Mouse (Mus musculus): Measurements from ENCODE around the gene Eif3i. TPM values are rescaled to one million over a fixed set of nuclear protein-coding genes. Genes with fewer than 3 reads are reported as not detected.
"Not testable (repeated sequence)": the region's sequence is repeated elsewhere in the genome, so short reads cannot be mapped to it uniquely, and the experiment has no call there.

Eif3i gene
- polyA plus RNA-seq, 1 experiment from 2014 or later = 322 TPM

DNA sequence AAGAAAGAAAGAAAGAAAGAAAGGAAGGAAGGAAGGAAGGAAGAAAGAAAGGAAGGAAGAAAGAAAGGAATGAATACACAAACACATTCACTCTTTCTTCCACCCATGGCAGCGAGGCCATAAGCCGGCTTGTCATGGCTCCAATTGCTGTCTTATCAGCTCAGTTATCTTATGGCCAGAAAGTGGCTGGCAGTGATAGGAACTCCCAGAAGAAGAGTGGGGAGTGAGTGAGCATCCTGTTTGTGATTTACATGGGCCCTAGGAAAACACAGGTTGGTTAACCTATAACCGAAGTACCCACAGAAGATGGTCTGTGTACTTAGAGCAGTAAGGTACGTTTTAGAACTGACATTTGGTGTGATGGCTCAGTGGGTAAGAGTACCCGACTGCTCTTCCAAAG lies 39.3 kb downstream of the Eif3i start:
- Histone ChIP-seq H3K36me3 (no peaks in the 10 kb centered on the region), H3K27me3 (ENCODE audit: low read depth, poor library complexity, severe bottlenecking) (no peaks in the 10 kb centered on the region), H3K27ac (no peak overlapping the region), H3K4me1 (peaks cover 31% of the 10 kb centered on the region), H3K4me3 (no peak overlapping the region), H3K9me3 (replicated peaks) (no peaks in the 10 kb centered on the region)
- DNase-seq (ENCODE audit: low spot score) = no peak
- 89% methylated on average over 5 of the region's 5 CpGs for WGBS

- no peaks in the 10 kb centered on the region for H3K36me3 ChIP-seq
- WGBS = 86% methylated on average over 12 of the region's 12 CpGs
Observed at GRCm38 (mm10) chr4:129558321-129558955, 42.0 kb downstream of the Eif3i start.

GRCm38 (mm10) chr4:129557256-129557808 lies 43.1 kb downstream of the Eif3i start:
- H3K27ac ChIP-seq = peak overlapping the region; percentile 88
- peak overlapping the region; percentile 65; the same call in 1 of the 2 replicates for H3K4me3 ChIP-seq
- DNase-seq (ENCODE audit: low spot score) = no peak
- peaks cover 30% of the 10 kb centered on the region for H3K4me1 ChIP-seq
- H3K27me3 ChIP-seq (ENCODE audit: low read depth, poor library complexity, severe bottlenecking) = no peaks in the 10 kb centered on the region
- no peaks in the 10 kb centered on the region for H3K9me3 ChIP-seq (replicated peaks)
- no peaks in the 10 kb centered on the region for H3K36me3 ChIP-seq
- 50% methylated on average over 9 of the region's 9 CpGs for WGBS

More at GRCm38 (mm10) chr4:129558321-129558955, 42.0 kb downstream of the Eif3i start:
- Histone ChIP-seq H3K4me1 (peaks cover 33% of the 10 kb centered on the region), H3K27me3 (ENCODE audit: low read depth, poor library complexity, severe bottlenecking) (no peaks in the 10 kb centered on the region), H3K27ac (no peak overlapping the region), H3K9me3 (replicated peaks) (no peaks in the 10 kb centered on the region), H3K4me3 (no peak overlapping the region)
- DNase-seq (ENCODE audit: low spot score) = no peak

DNA sequence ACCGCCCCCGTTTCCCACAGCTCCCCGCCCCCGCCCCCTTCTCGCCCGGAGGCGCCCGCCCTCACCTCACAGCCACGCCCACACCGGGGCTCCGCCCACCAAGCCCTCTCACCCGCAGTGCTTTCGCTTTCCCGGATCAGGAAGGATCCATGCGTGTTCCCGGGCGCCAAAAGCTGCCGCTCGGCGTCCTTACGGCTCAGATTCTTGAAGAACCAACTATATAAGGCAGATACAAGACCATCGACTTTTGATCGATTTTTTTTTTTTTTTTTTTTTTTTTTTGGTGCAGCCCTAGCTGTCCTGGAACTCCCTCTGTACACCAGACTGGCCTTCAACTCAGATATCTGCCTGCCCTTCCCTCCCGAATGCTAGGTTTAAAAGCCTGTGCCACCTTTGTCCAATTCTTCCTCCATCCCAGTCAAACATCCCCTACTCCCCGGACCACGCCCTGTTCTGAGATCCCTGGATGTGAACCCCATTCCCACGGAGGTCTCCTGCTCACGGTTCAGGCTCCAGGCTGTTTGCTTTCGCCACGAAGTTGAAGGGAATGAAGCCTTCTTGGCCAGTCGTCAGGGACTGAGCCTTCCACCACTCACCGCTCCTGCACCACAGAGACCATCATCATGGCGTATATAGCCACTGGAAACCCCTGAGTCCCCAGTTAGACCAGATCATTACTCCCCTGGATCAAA lies 43.8 kb downstream of the Eif3i start:
- Histone ChIP-seq H3K4me1 (peaks cover 30% of the 10 kb centered on the region), H3K27me3 (ENCODE audit: low read depth, poor library complexity, severe bottlenecking) (no peaks in the 10 kb centered on the region), H3K27ac (peak overlapping the region; percentile 88), H3K9me3 (replicated peaks) (no peaks in the 10 kb centered on the region), H3K4me3 (peak overlapping the region; percentile 65), H3K36me3 (no peaks in the 10 kb centered on the region)
- WGBS = 9% methylated on average over 33 of the region's 33 CpGs
- peak; percentile 97 for DNase-seq (ENCODE audit: low spot score)

- Histone ChIP-seq H3K4me3 (peak overlapping the region; percentile 65), H3K27me3 (ENCODE audit: low read depth, poor library complexity, severe bottlenecking) (no peaks in the 10 kb centered on the region), H3K27ac (peak overlapping the region; percentile 88), H3K4me1 (peaks cover 32% of the 10 kb centered on the region), H3K36me3 (no peaks in the 10 kb centered on the region), H3K9me3 (replicated peaks) (no peaks in the 10 kb centered on the region)
- DNase-seq (ENCODE audit: low spot score) = no peak
- whole genome bisulfite sequencing = 1% methylated on average over 24 of the region's 24 CpGs
Observed at GRCm38 (mm10) chr4:129555862-129556531, 44.5 kb downstream of the Eif3i start.

GRCm38 (mm10) chr4:129555421-129555861 lies 45.0 kb downstream of the Eif3i start:
- Histone ChIP-seq H3K27me3 (ENCODE audit: low read depth, poor library complexity, severe bottlenecking) (no peaks in the 10 kb centered on the region), H3K9me3 (replicated peaks) (no peaks in the 10 kb centered on the region), H3K4me3 (peak overlapping the region; percentile 65), H3K4me1 (peaks cover 37% of the 10 kb centered on the region), H3K27ac (peak overlapping the region; percentile 88), H3K36me3 (no peaks in the 10 kb centered on the region)
- DNase-seq (ENCODE audit: low spot score) = peak; percentile 82
- 1% methylated on average over 16 of the region's 16 CpGs for WGBS

DNA sequence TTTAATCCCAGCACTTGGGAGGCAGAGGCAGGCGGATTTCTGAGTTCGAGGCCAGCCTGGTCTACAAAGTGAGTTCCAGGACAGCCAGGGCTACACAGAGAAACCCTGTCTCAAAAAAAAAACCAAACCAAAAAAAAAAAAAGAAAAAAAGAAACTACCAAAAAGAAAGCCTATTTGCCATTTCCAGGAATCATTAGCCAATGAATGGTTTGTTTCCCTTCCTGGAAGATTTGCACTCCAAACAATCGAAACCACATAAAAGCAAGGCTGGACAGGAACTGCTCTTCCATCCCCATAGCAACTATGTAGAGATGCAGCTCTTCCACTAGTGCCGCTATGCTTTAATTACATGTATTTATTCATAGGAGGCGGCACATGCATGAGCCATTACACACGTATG lies 45.9 kb downstream of the Eif3i start:
- not testable (repeated sequence) for H3K4me3 ChIP-seq; H3K9me3 ChIP-seq (replicated peaks); H3K36me3 ChIP-seq; DNase-seq (ENCODE audit: low spot score); H3K27me3 ChIP-seq (ENCODE audit: low read depth, poor library complexity, severe bottlenecking); H3K27ac ChIP-seq
- H3K4me1 ChIP-seq = peaks cover 46% of the 10 kb centered on the region
- 90% methylated on average over 6 of the region's 6 CpGs for WGBS

DNA sequence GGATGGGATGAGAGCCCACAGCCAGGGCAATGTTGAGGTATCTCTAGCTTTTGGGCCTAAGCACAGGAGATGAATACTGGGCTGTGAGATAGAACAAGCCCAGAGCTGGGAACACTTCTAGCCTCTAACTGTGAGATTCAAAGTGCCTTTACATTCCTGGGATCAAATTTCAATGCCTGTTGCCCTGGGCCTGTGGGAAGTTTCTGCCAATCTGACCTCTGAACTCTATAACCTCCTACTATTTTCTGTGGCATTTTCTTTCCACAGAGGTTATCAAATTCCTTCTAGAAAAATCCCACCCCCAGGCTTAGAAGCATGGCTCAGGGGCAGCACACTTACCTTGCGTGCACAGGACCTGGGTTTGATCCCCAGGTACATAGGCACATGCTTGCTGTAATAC lies 50.2 kb downstream of the Eif3i start:
- H3K4me3 ChIP-seq = no peak overlapping the region
- no peaks in the 10 kb centered on the region for H3K27me3 ChIP-seq (ENCODE audit: low read depth, poor library complexity, severe bottlenecking)
- no peak for DNase-seq (ENCODE audit: low spot score)
- H3K9me3 ChIP-seq (replicated peaks) = no peaks in the 10 kb centered on the region
- 48% methylated on average over 1 of the region's 1 CpGs for WGBS
- H3K4me1 ChIP-seq = peaks cover 22% of the 10 kb centered on the region
- H3K36me3 ChIP-seq = peaks cover 8% of the 10 kb centered on the region
- H3K27ac ChIP-seq = no peak overlapping the region; the same call in 1 of the 2 replicates

DNA sequence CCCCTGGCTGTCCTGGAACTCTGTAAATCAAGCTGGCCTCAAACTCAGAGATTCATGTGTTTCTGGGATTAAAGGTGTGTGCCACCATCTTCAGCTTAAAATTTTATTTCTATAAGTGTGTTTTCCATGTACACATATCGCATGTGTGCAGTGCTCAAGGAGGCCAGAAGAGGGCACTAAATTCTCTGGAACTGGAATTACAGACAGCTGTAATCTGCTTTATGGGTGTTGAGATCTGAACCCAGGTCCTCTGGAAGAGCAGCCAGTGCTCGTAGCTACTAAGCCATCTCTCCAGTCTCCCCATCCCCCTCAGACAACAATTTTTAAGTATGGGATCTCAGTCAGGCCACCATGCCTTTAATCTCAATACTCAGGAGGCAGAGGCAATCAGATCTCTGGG lies 51.1 kb downstream of the Eif3i start:
- H3K4me1 ChIP-seq = peaks cover 18% of the 10 kb centered on the region
- no peaks in the 10 kb centered on the region for H3K27me3 ChIP-seq (ENCODE audit: low read depth, poor library complexity, severe bottlenecking)
- H3K36me3 ChIP-seq = peaks cover 8% of the 10 kb centered on the region
- no peaks in the 10 kb centered on the region for H3K9me3 ChIP-seq (replicated peaks)
- no peak overlapping the region for H3K4me3 ChIP-seq
- WGBS = 93% methylated on average over 2 of the region's 2 CpGs
- no peak overlapping the region for H3K27ac ChIP-seq
- DNase-seq (ENCODE audit: low spot score) = no peak

GRCm38 (mm10) chr4:129547631-129548030 lies 52.8 kb downstream of the Eif3i start:
- 94% methylated on average over 4 of the region's 4 CpGs for WGBS
- H3K9me3 ChIP-seq (replicated peaks); DNase-seq (ENCODE audit: low spot score); H3K27me3 ChIP-seq (ENCODE audit: low read depth, poor library complexity, severe bottlenecking); H3K36me3 ChIP-seq; H3K4me3 ChIP-seq; H3K27ac ChIP-seq: not testable (repeated sequence)
- peaks cover 22% of the 10 kb centered on the region for H3K4me1 ChIP-seq

DNA sequence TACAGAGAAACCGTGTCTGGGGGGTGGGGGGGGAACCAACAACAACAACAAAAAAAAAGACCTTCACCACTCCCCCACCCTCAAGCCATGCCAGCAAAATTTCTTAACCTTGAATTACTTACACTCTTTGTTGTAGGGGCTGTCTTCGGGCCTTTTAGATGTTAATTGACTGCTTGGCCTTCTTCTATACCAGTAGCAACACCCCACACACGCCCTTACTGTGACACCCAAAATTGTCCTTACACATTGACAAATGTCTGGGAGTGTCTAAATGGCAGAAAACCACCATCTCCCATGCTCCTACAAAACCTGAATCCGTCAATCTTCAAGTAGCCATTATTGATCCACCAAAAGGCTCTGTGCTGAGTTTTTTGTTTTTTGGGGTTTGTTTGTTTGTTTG lies 56.3 kb downstream of the Eif3i start:
- 85% methylated on average over 4 of the region's 4 CpGs for WGBS

GRCm38 (mm10) chr4:129542592-129543141 lies 57.8 kb downstream of the Eif3i start, which contains the start of gene Hdac1:
TSS of gene Hdac1 (minus strand) at chr4:129542713.
- H3K4me1 ChIP-seq = peaks cover 19% of the 10 kb centered on the region
- H3K27ac ChIP-seq = peak within 1 kb of the TSS; percentile 95
- H3K36me3 ChIP-seq = peaks cover 35% of the 10 kb centered on the region
- peak within 1 kb of the TSS; percentile 91 for H3K4me3 ChIP-seq
- H3K9me3 ChIP-seq (replicated peaks) = no peaks in the 10 kb centered on the region
- 1% methylated on average over 46 of the region's 46 CpGs for WGBS
- peak; percentile 100 for DNase-seq (ENCODE audit: low spot score)
- H3K27me3 ChIP-seq (ENCODE audit: low read depth, poor library complexity, severe bottlenecking) = no peaks in the 10 kb centered on the region

More for the DNA sequence above, 56.3 kb downstream of the Eif3i start:
- no peaks in the 10 kb centered on the region for H3K9me3 ChIP-seq (replicated peaks)
- H3K36me3 ChIP-seq = peaks cover 28% of the 10 kb centered on the region
- H3K4me1 ChIP-seq = peaks cover 19% of the 10 kb centered on the region
- DNase-seq (ENCODE audit: low spot score) = no peak
- no peak overlapping the region for H3K27ac ChIP-seq
- H3K4me3 ChIP-seq = no peak overlapping the region
- H3K27me3 ChIP-seq (ENCODE audit: low read depth, poor library complexity, severe bottlenecking) = no peaks in the 10 kb centered on the region

Measured in limb, embryonic 10.5 days (tissue).